ENCODE assay signal across 8 mouse cellular contexts in genomic region chrX:100739443-100739842, GRCm38 (mm10). TPM values are rescaled to one million over a fixed set of nuclear protein-coding genes. Genes with fewer than 3 reads are reported as not detected.
DNase-seq lines count a peak whose midpoint lies in the region; ATAC-seq and TF ChIP-seq lines count a peak whose summit lies in the region.
"Had no signal": no experiment of that assay in that cellular context is flagged by ENCODE, and none has a peak within 500 bp of the region (broad histone marks: within the 10 kb centered on the region; RNA-seq: fewer than 3 reads in every experiment).

No protein-coding gene starts in this region.

- no peak for TF ChIP-seq CTCF in hindbrain, postnatal 0 days (IDR thresholded peaks at IDR 0.05; ENCODE audit: low read depth)

- H3K9me3 ChIP-seq in liver, embryonic 11.5 days (ENCODE audit: control insufficient read depth, low read length): no peaks in the 10 kb centered on the region
- no peaks in the 10 kb centered on the region for H3K9me3 ChIP-seq in embryonic facial prominence, embryonic 13.5 days
- no peaks in the 10 kb centered on the region for H3K9me3 ChIP-seq in hindbrain, postnatal 0 days (ENCODE audit: low read length)
- H3K9me3 ChIP-seq in neural tube, embryonic 12.5 days: no peaks in the 10 kb centered on the region

- H3K4me2 ChIP-seq in liver, embryonic 11.5 days: peak overlapping the region; percentile 48
- H3K4me2 ChIP-seq in embryonic facial prominence, embryonic 13.5 days: peak overlapping the region; percentile 59
- peak overlapping the region; percentile 51 for H3K4me2 ChIP-seq in hindbrain, postnatal 0 days (ENCODE audit: low read depth, low read length)
- peak overlapping the region; percentile 50 for H3K4me2 ChIP-seq in neural tube, embryonic 12.5 days (replicated peaks)

- no peaks in the 10 kb centered on the region for H3K4me1 ChIP-seq in liver, embryonic 11.5 days (replicated peaks; ENCODE audit: control insufficient read depth, insufficient read depth, low read length)
- H3K4me1 ChIP-seq in embryonic facial prominence, embryonic 13.5 days: no peaks in the 10 kb centered on the region
- no peaks in the 10 kb centered on the region for H3K4me1 ChIP-seq in hindbrain, postnatal 0 days (ENCODE audit: insufficient read depth, low read length)
- no peaks in the 10 kb centered on the region for H3K4me1 ChIP-seq in neural tube, embryonic 12.5 days

- H3K27me3 ChIP-seq in liver, embryonic 11.5 days (replicated peaks; ENCODE audit: control insufficient read depth, insufficient read depth, low read length): peaks cover 14% of the 10 kb centered on the region
- H3K27me3 ChIP-seq in embryonic facial prominence, embryonic 13.5 days: peaks cover 30% of the 10 kb centered on the region
- no peaks in the 10 kb centered on the region for H3K27me3 ChIP-seq in hindbrain, postnatal 0 days (ENCODE audit: insufficient read depth, low read length)
- no peaks in the 10 kb centered on the region; the same call in 1 of the 2 replicates for H3K27me3 ChIP-seq in neural tube, embryonic 12.5 days (replicated peaks)

- ATAC-seq in liver, embryonic 11.5 days (replicated peaks; ENCODE audit: low FRiP score): no peak
- no peak for ATAC-seq in embryonic facial prominence, embryonic 13.5 days (ENCODE audit: insufficient number of reproducible peaks, insufficient read depth, low FRiP score, low TSS enrichment, low read depth)
- ATAC-seq in hindbrain, postnatal 0 days: peak; percentile 71
- peak; percentile 83 for ATAC-seq in neural tube, embryonic 12.5 days (ENCODE audit: low FRiP score, low read depth)
- ATAC-seq in megakaryocyte progenitor cell, adult 5-6 weeks (replicated peaks; ENCODE audit: poor library complexity): no peak

- no peak overlapping the region for H3K4me3 ChIP-seq in liver, embryonic 11.5 days (ENCODE audit: low read depth, low read length)
- peak overlapping the region; percentile 40 for H3K4me3 ChIP-seq in embryonic facial prominence, embryonic 13.5 days
- H3K4me3 ChIP-seq in hindbrain, postnatal 0 days (ENCODE audit: low read length): peak overlapping the region; percentile 27
- H3K4me3 ChIP-seq in neural tube, embryonic 12.5 days: peak overlapping the region; percentile 2; the same call in 1 of the 2 replicates
- H3K4me3 ChIP-seq: erythroblast, embryonic 14.5 days had no signal

- no peak overlapping the region for H3K27ac ChIP-seq in liver, embryonic 11.5 days (ENCODE audit: low read depth, low read length)
- H3K27ac ChIP-seq in embryonic facial prominence, embryonic 13.5 days: no peak overlapping the region
- peak overlapping the region; percentile 41; the same call in 1 of the 2 replicates for H3K27ac ChIP-seq in hindbrain, postnatal 0 days
- no peak overlapping the region for H3K27ac ChIP-seq in neural tube, embryonic 12.5 days

- no peak for DNase-seq in liver, embryonic 11.5 days (ENCODE audit: low spot score)
- no peak for DNase-seq in liver
- peak; percentile 49 for DNase-seq in hindbrain, postnatal 0 days (ENCODE audit: low spot score)
- DNase-seq in urinary bladder, postnatal 4 days (ENCODE audit: low spot score in 2 of 2): no peak

- H3K36me3 ChIP-seq in liver, embryonic 11.5 days (ENCODE audit: control insufficient read depth, insufficient read depth, low read length): no peaks in the 10 kb centered on the region
- no peaks in the 10 kb centered on the region for H3K36me3 ChIP-seq in embryonic facial prominence, embryonic 13.5 days
- no peaks in the 10 kb centered on the region for H3K36me3 ChIP-seq in hindbrain, postnatal 0 days (ENCODE audit: insufficient read depth, low read length)
- H3K36me3 ChIP-seq in neural tube, embryonic 12.5 days: no peaks in the 10 kb centered on the region

- no peak overlapping the region for H3K9ac ChIP-seq in liver, embryonic 11.5 days (ENCODE audit: low read depth, low read length)
- 0 out of 2 replicates have a peak overlapping the region, but pooled peaks have one; percentile 44 for H3K9ac ChIP-seq in embryonic facial prominence, embryonic 13.5 days
- H3K9ac ChIP-seq in hindbrain, postnatal 0 days (replicated peaks; ENCODE audit: low read length): 0 out of 2 replicates have a peak overlapping the region, but pooled peaks have one; percentile 21
- no peak overlapping the region for H3K9ac ChIP-seq in neural tube, embryonic 12.5 days

- whole genome bisulfite sequencing in liver, embryonic 11.5 days: 27% methylated on average over 10 of the region's 10 CpGs
- 28% methylated on average over 10 of the region's 10 CpGs for WGBS in embryonic facial prominence, embryonic 13.5 days
- WGBS in hindbrain, postnatal 0 days: 37% methylated on average over 10 of the region's 10 CpGs
- WGBS in neural tube, embryonic 12.5 days: 10% methylated on average over 10 of the region's 10 CpGs

RNA-seq across cellular contexts. Expression of gene Gdpd2, which starts 9.8 kb away (rescaled TPM):
- polyA plus RNA-seq in liver, embryonic 11.5 days (2014; fragmentation: Nextera tagmentation; extraction: Ambion mirVana): 0.14 and 0.19 TPM in 2 replicates
- 2.8 and 3.7 TPM in 2 replicates for polyA plus RNA-seq in embryonic facial prominence, embryonic 13.5 days (2015; fragmentation: Nextera tagmentation; extraction: Ambion mirVana)
- 31.8 and 46.5 TPM in 2 replicates for total RNA-seq in hindbrain, postnatal 0 days (2014; rRNA removed)
- 35.2 and 38.2 TPM in 2 replicates for polyA plus RNA-seq in hindbrain, postnatal 0 days (2015; fragmentation: Nextera tagmentation; extraction: Ambion mirVana)
- 8.7 and 10.7 TPM in 2 replicates for polyA plus RNA-seq in neural tube, embryonic 12.5 days (2016; fragmentation: Nextera tagmentation; extraction: Ambion mirVana)
- 0.05 TPM in 1 of 2 replicates, not detected in the other for total RNA-seq in megakaryocyte progenitor cell, adult 5-6 weeks (2015)
- total RNA-seq in megakaryocyte progenitor cell, adult 5-6 weeks (2017): 0.04 TPM in 1 of 2 replicates, not detected in the other
- polyA plus RNA-seq: erythroblast, embryonic 14.5 days had no signal

RNA-seq across cellular contexts. Expression of gene Dlg3, which starts 28.1 kb away (rescaled TPM):
- 2.7 and 3.0 TPM in 2 replicates for polyA plus RNA-seq in liver, embryonic 11.5 days (2014; fragmentation: Nextera tagmentation; extraction: Ambion mirVana)
- 6.7 and 9.4 TPM in 2 replicates for polyA plus RNA-seq in embryonic facial prominence, embryonic 13.5 days (2015; fragmentation: Nextera tagmentation; extraction: Ambion mirVana)
- 35.5 and 39.9 TPM in 2 replicates for total RNA-seq in hindbrain, postnatal 0 days (2014; rRNA removed)
- polyA plus RNA-seq in hindbrain, postnatal 0 days (2015; fragmentation: Nextera tagmentation; extraction: Ambion mirVana): 2.9 and 3.7 TPM in 2 replicates
- polyA plus RNA-seq in neural tube, embryonic 12.5 days (2016; fragmentation: Nextera tagmentation; extraction: Ambion mirVana): 11.6 and 13.7 TPM in 2 replicates
- total RNA-seq in megakaryocyte progenitor cell, adult 5-6 weeks (2015): 3.7 and 4.6 TPM in 2 replicates
- total RNA-seq in megakaryocyte progenitor cell, adult 5-6 weeks (2017): 3.0 and 5.0 TPM in 2 replicates
- polyA plus RNA-seq: erythroblast, embryonic 14.5 days had no signal

Comparison
In these comparisons a context has a peak if more than half of its experiments do, and no peak if none do; other contexts are left out.
1. ATAC-seq: peak in hindbrain, postnatal 0 days (single experiment) and neural tube, embryonic 12.5 days (single experiment); none in liver, embryonic 11.5 days (single experiment), embryonic facial prominence, embryonic 13.5 days (single experiment) and megakaryocyte progenitor cell, adult 5-6 weeks (single experiment).
2. H3K9ac ChIP-seq: peak in embryonic facial prominence, embryonic 13.5 days (single experiment) and hindbrain, postnatal 0 days (single experiment); none in liver, embryonic 11.5 days (single experiment) and neural tube, embryonic 12.5 days (single experiment).
3. Peak in every context shown above with its lines, with median percentiles within 50 percentile points of each other: H3K4me2 ChIP-seq.